Mouse (Mus musculus) hindbrain, postnatal 0 days (tissue): ENCODE measurements around the gene Aatf. TPM values are rescaled to one million over a fixed set of nuclear protein-coding genes. Genes with fewer than 3 reads are reported as not detected.

Experiments
- ATAC-seq: fragments of 200-750 bp; cut with Nextera tagmentation; 2 replicates; pipeline ENCODE4 v1.8.0; 2017; ENCODE audit warnings: mild to moderate bottlenecking, moderate TSS enrichment, moderate library complexity
- DNase-seq: peaks from one replicate; pipeline ENCODE4 v3.0.0-alpha.2; 2015; ENCODE audit warnings: low spot score
- H3K27ac ChIP-seq: fragments of 300-500 bp; sonication (generic); 2 replicates; pipeline ENCODE4 v1.5.1; 2014; ENCODE audit warnings: mild to moderate bottlenecking
- H3K27me3 ChIP-seq: fragments of 300-500 bp; sonication (generic); 2 replicates; pipeline ENCODE4 v1.6.1; 2014; ENCODE audit warnings: low read length, mixed read lengths; ENCODE audit not compliant: insufficient read depth
- H3K36me3 ChIP-seq: fragments of 300-500 bp; sonication (generic); 2 replicates; pipeline ENCODE4 v1.6.1; 2014; ENCODE audit warnings: low read length, mixed read lengths; ENCODE audit not compliant: insufficient read depth
- H3K4me1 ChIP-seq: fragments of 300-500 bp; sonication (generic); 2 replicates; pipeline ENCODE4 v1.6.1; 2014; ENCODE audit warnings: antibody characterized with exemption, low read length, mixed read lengths; ENCODE audit not compliant: insufficient read depth
- H3K4me2 ChIP-seq: fragments of 300-500 bp; sonication (generic); 2 replicates; pipeline ENCODE4 v1.6.1; 2014; ENCODE audit warnings: low read depth, mild to moderate bottlenecking, low read length, moderate library complexity, mixed read lengths
- H3K4me3 ChIP-seq: fragments of 300-500 bp; sonication (generic); 2 replicates; pipeline ENCODE4 v1.5.1; 2014; ENCODE audit warnings: low read length
- H3K9ac ChIP-seq: fragments of 300-500 bp; sonication (generic); replicated peaks from 2 replicates; pipeline ENCODE4 v1.6.1; 2014; ENCODE audit warnings: mild to moderate bottlenecking, low read length, moderate library complexity, mixed read lengths
- H3K9me3 ChIP-seq: fragments of 300-500 bp; sonication (generic); 2 replicates; pipeline ENCODE4 v1.6.1; 2016; ENCODE audit warnings: low read length, mixed read lengths
- CTCF ChIP-seq: IDR thresholded peaks from 2 replicates; pipeline ENCODE4 v1.5.1; 2016; ENCODE audit warnings: antibody characterized with exemption, control low read depth, low read depth
- WGBS: fragments of 180-500 bp; shearing (Covaris S2); extraction: QIAGEN DNeasy Blood & Tissue Kit; methylation state at CpG from one replicate; pipeline ENCODE4 v1.1.7; 2014; 5-methylcytosine and 5-hydroxymethylcytosine counted together
- polyA plus RNA-seq: library from polyadenylated mRNA; unstranded; fragments of >200 nt; fragmentation: Nextera tagmentation; extraction: Ambion mirVana; gene quantifications from 2 replicates; pipeline ENCODE4 v1.2.1, GENCODE M21; 2015
- total RNA-seq: library from RNA; depleted of rRNA; stranded (reverse); fragments of >200 nt; gene quantifications from 2 replicates; pipeline ENCODE4 v1.2.3, GENCODE M21; 2014; rRNA removed

The Aatf gene
- total and polyA plus RNA-seq, 2 experiments from 2014 or later, result 17.2 to 42.7 TPM

DNA sequence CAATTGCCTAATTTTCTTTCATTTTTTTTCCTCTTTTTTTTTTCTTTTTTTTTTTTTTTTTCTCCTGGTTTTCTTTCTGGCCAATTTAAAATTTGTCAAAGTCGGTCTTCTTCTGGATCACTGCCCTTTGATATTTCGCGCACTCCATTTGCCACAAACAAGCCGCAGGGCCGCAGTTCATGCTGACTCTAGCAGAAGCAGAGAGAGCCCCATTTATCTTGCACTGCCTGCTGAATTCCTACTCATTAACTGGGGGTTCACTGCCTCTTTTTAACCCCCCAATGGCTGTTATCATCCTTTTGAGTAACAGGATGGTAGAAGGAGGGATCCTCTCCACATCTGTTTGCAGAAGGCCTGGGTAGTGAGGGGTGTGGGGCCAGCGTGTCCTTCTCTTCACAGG is 129.4 kb downstream of the Aatf start:
- no peak overlapping the region for H3K27ac ChIP-seq

DNA sequence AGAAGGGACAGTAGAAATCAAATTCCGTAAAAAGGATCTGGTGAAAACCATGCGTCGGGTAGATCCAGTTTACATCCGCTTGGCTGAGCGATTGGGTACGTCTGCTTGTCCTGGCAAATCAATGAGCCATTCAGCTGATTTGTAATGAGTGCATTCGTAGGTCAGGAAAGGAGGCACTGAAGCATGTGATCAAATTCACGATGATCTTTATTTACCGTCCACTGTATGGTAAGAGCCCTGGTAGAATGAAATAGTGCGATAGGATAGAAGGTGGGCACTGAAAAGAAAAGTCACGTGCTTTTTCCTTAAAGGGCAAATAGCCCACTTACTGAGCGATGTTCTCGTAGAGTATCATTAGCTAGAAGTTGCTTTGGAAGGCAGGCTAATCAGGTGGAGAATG is 130.9 kb downstream of the Aatf start:
- DNase-seq, result peak; percentile 28

More for the DNA sequence above, 129.4 kb downstream of the Aatf start:
- Histone ChIP-seq H3K27me3 (no peaks in the 10 kb centered on the region), H3K4me1 (0 out of 2 replicates have a peak, but pooled peaks cover 6% of the 10 kb centered on the region), H3K4me2 (no peak overlapping the region), H3K9ac (no peak overlapping the region), H3K9me3 (no peaks in the 10 kb centered on the region), H3K36me3 (peaks cover 7% of the 10 kb centered on the region; the same call in 1 of the 2 replicates), H3K4me3 (no peak overlapping the region)
- DNase-seq (peak; percentile 19), ATAC-seq (no peak)
- 41% methylated on average over 6 of the region's 6 CpGs for WGBS
- TF ChIP-seq CTCF, result no peak

DNA sequence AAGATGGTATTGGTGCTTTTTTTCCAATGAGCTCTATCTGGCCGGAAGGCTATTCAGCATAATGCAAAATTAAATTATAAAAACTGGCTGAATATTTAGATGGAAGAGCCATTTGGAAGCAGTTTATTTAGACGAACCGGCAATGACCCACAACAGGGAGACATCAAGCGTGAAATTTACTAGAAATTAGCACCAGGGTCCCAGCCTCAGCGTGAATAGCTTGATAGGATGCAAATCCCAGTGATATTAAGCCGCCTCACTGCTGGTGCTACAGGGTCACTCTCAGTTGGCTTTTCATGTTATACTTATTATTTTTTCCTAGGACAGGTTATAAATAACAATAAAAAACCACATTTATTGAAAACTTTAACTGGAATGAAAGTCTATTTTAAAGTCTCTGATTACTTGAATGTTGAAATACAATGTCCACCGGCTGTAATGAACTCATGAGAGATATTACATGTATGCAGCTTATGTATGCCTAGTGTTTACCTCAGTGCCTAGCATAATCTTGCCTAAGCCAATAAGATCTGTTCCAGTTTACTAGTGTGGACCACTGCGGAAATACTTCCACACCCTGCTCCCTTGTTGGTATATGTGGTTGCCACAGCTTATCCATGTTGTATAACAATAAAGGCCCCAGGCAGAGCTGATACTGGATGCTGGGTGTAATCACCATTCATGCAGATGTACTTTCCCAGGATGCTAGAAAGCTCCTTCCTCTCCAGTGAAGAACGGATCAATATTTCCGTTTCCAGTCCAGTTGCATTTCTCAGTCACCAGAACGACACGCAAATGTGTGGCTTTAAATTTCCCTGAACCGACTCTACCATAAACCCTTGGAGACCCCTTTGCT is 136.6 kb downstream of the Aatf start:
- H3K4me2 ChIP-seq, result no peak overlapping the region
- H3K9me3 ChIP-seq, result no peaks in the 10 kb centered on the region
- 51% methylated on average over 13 of the region's 13 CpGs for WGBS
- no peak overlapping the region for H3K4me3 ChIP-seq
- H3K9ac ChIP-seq, result no peak overlapping the region
- DNase-seq, result peak; percentile 58
- peaks cover 4% of the 10 kb centered on the region for H3K4me1 ChIP-seq
- H3K36me3 ChIP-seq, result peaks cover 6% of the 10 kb centered on the region; the same call in 1 of the 2 replicates
- ATAC-seq, result no peak
- TF ChIP-seq CTCF, result no peak
- H3K27ac ChIP-seq, result 0 out of 2 replicates have a peak overlapping the region, but pooled peaks have one; percentile 48
- no peaks in the 10 kb centered on the region for H3K27me3 ChIP-seq

More for the DNA sequence above, 130.9 kb downstream of the Aatf start:
- Histone ChIP-seq H3K9ac (no peak overlapping the region), H3K4me3 (no peak overlapping the region), H3K36me3 (peaks cover 7% of the 10 kb centered on the region; the same call in 1 of the 2 replicates), H3K4me2 (no peak overlapping the region), H3K4me1 (0 out of 2 replicates have a peak, but pooled peaks cover 6% of the 10 kb centered on the region), H3K27ac (no peak overlapping the region), H3K27me3 (no peaks in the 10 kb centered on the region), H3K9me3 (no peaks in the 10 kb centered on the region)
- TF ChIP-seq CTCF, result no peak
- WGBS, result 30% methylated on average over 13 of the region's 13 CpGs
- ATAC-seq, result no peak

DNA sequence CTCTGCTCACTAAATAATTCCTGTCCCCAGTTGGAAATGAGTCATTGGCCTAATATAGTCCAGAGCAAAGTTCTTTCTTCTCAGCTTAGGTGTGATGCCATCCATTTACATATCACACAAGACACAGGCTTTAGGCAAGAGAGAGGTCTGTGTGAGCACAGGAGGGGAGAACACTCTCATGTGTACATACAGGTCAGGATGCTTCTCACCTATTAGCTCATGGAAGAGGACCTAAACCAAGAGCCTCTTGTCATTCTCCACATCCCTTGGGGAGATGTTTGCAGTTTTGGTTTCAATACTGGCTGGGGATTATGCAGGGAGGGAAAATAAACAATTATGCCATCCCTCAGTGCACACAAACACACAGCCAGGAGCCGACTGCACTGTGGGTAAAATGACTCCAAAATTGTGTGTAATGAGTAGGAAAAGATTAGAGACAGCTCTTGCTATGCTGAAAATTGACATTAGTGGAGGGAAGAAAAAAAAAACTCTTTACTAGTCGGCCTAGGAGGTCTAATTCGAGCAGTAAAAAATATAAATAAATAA is 137.3 kb downstream of the Aatf start:
- ATAC-seq (0 out of 2 replicates have a peak, but pooled peaks have one; percentile 32), DNase-seq (peak; percentile 45)
- peaks cover 4% of the 10 kb centered on the region for H3K4me1 ChIP-seq
- peaks cover 6% of the 10 kb centered on the region; the same call in 1 of the 2 replicates for H3K36me3 ChIP-seq
- no peak for TF ChIP-seq CTCF
- H3K4me3 ChIP-seq, result no peak overlapping the region
- H3K9ac ChIP-seq, result no peak overlapping the region
- H3K27me3 ChIP-seq, result no peaks in the 10 kb centered on the region
- WGBS, result 23% methylated on average over 3 of the region's 3 CpGs
- H3K27ac ChIP-seq, result peak overlapping the region; percentile 48; the same call in 1 of the 2 replicates
- H3K4me2 ChIP-seq, result no peak overlapping the region
- no peaks in the 10 kb centered on the region for H3K9me3 ChIP-seq

DNA sequence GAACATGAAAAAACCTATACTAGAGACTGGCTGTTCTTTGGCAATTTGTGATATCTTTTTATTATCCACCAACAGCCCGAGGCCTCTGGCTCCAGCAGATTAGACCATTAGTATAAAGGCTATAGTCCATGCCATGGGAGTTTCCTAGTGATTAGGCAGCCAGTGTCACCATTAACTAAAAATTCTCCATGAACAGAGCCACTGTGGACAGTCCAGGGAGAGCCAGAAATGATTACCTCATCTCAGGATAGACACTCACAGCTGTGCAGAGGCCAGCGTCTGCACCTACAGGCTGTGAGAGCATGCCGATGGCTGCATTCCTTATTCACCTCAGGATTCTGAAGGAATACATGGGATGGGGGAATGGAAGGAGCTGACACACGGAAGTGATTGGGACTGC is 140.2 kb downstream of the Aatf start:
- TF ChIP-seq CTCF, result no peak
- Histone ChIP-seq H3K9me3 (no peaks in the 10 kb centered on the region), H3K4me2 (no peak overlapping the region), H3K4me1 (peaks cover 4% of the 10 kb centered on the region), H3K27me3 (no peaks in the 10 kb centered on the region), H3K9ac (no peak overlapping the region), H3K4me3 (no peak overlapping the region), H3K36me3 (peaks cover 6% of the 10 kb centered on the region; the same call in 1 of the 2 replicates), H3K27ac (no peak overlapping the region)
- 79% methylated on average over 4 of the region's 4 CpGs for WGBS
- no peak for ATAC-seq
- DNase-seq, result no peak

Other genes starting within 250 kb of the Aatf start
- 49.7 and 52.0 TPM in 2 replicates for gene Lhx1, start 12.0 kb upstream of the Aatf start, total RNA-seq
- gene Lhx1, start 12.0 kb upstream of the Aatf start, polyA plus RNA-seq, result 28.9 and 32.0 TPM in 2 replicates